Mouse (Mus musculus): ENCODE measurements at regions not wholly inside any gene's neighbourhood (a gene's known extent, or its start where the extent isn't known, plus 50 kb on each side); places are given as distances from the start of the nearest gene placed in this dataset.

- TF ChIP-seq POLR2A (IDR thresholded peaks at IDR 0.05; ENCODE audit: insufficient read depth, low read depth, low read length) = no peak
- no peak for TF ChIP-seq CTCF (IDR thresholded peaks at IDR 0.05; ENCODE audit: insufficient read depth, low read depth, low read length)
- Histone ChIP-seq H3K27ac (ENCODE audit: insufficient read depth, low read depth, low read length) (no peak overlapping the region), H3K4me1 (ENCODE audit: control insufficient read depth, insufficient read depth, low read length) (no peaks in the 10 kb centered on the region), H3K4me3 (ENCODE audit: insufficient read depth, low read depth, low read length) (no peak overlapping the region)
- 66% methylated on average over 2 of the region's 2 CpGs for WGBS
These were observed 194.8 kb upstream of the Tmem45b start for GRCm38 (mm10) chr9:31659026-31659425.

DNA sequence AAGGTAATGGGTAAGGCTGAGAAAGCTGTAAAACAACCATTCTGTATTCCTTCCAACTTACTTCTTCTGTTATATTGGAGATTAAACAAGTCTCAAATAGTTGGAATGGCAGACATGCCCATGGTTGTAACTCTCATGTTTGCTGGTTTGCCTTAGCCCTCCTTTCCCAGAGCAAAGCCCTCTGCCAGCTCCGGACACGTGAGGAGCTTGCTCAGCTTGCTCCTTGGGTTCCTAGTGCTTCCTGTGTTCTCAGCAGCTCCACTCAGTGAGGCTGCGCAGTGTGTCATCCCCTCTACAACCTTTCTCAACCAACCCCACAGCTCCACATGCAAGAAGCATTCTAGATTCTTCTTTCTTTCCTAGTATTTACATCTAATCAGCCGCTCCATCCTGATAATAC is 193.3 kb upstream of the Tmem45b start:
- TF ChIP-seq POLR2A (IDR thresholded peaks at IDR 0.05; ENCODE audit: insufficient read depth, low read depth, low read length) (no peak), CTCF (IDR thresholded peaks at IDR 0.05; ENCODE audit: insufficient read depth, low read depth, low read length) (no peak)
- H3K4me1 ChIP-seq (ENCODE audit: control insufficient read depth, insufficient read depth, low read length) = no peaks in the 10 kb centered on the region
- no peak overlapping the region for H3K4me3 ChIP-seq (ENCODE audit: insufficient read depth, low read depth, low read length)
- 97% methylated on average over 4 of the region's 4 CpGs for WGBS
- no peak overlapping the region for H3K27ac ChIP-seq (ENCODE audit: insufficient read depth, low read depth, low read length)

DNA sequence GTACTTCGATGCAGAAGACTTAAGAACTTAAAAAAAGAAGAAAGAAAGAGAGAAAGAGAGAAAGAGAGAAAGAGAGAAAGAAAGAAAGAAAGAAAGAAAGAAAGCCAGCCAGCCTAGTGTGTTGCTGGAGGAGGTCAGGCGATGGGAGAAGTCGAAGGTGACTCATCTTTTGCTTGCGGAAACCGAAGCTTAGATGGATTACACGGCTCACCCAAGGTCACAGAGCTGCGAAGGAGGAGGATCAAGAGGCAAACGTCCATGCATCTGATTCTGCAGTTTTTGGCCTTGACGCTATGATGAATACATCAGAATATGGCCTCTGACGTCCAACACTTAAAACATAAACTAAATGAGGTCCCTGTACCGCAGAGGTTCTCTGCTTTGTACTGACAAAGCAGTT is 192.4 kb upstream of the Tmem45b start:
- 85% methylated on average over 11 of the region's 11 CpGs for WGBS
- H3K27ac ChIP-seq (ENCODE audit: insufficient read depth, low read depth, low read length) = no peak overlapping the region
- TF ChIP-seq CTCF (IDR thresholded peaks at IDR 0.05; ENCODE audit: insufficient read depth, low read depth, low read length) (no peak), POLR2A (IDR thresholded peaks at IDR 0.05; ENCODE audit: insufficient read depth, low read depth, low read length) (no peak)
- H3K4me1 ChIP-seq (ENCODE audit: control insufficient read depth, insufficient read depth, low read length) = no peaks in the 10 kb centered on the region
- H3K4me3 ChIP-seq (ENCODE audit: insufficient read depth, low read depth, low read length) = no peak overlapping the region

DNA sequence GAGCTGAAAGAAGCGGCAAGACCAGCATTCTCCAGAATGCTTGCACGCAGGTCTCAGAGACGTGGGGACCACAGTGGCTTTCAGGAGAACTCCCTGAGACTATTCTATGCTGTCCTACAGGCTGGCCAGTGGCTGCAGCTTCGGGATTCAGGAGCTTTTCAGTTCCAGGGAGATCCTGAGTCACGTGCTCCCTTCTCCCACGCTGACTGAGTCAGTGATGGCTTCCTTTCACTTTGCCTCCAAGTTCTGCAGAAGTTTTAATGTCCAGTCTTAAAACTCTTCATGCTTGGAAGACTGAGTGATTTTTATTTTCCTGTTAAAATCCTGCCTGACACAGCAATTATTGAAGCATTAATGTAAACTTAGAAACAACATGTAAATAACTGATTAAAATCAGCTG is 190.5 kb upstream of the Tmem45b start:
- 84% methylated on average over 6 of the region's 6 CpGs for WGBS
- Histone ChIP-seq H3K4me1 (ENCODE audit: control insufficient read depth, insufficient read depth, low read length) (peaks cover 4% of the 10 kb centered on the region; the same call in 1 of the 2 replicates), H3K27ac (ENCODE audit: insufficient read depth, low read depth, low read length) (no peak overlapping the region), H3K4me3 (ENCODE audit: insufficient read depth, low read depth, low read length) (no peak overlapping the region)
- no peak for TF ChIP-seq POLR2A (IDR thresholded peaks at IDR 0.05; ENCODE audit: insufficient read depth, low read depth, low read length)
- TF ChIP-seq CTCF (IDR thresholded peaks at IDR 0.05; ENCODE audit: insufficient read depth, low read depth, low read length) = no peak

DNA sequence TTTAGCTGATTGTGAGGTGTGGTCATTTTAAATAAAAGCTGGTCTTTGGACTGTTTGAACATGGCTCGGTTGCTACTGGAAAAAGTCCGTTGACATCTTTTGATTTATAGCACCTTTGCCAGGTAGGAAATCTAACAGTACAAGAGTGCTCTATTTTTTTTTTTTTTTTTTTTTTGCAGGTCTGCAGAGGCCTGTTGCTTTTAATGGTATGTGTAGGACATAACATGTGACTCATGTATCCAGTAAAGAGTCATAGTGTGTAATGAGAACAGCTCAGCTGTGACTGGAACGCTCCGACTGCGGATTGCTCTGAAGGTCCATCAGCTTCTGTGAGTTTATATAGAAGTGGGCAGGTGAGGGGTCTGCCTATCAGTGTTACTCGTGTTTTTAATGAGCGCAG is 190.0 kb upstream of the Tmem45b start:
- no peak overlapping the region for H3K4me3 ChIP-seq (ENCODE audit: insufficient read depth, low read depth, low read length)
- TF ChIP-seq CTCF (IDR thresholded peaks at IDR 0.05; ENCODE audit: insufficient read depth, low read depth, low read length) (no peak), POLR2A (IDR thresholded peaks at IDR 0.05; ENCODE audit: insufficient read depth, low read depth, low read length) (no peak)
- 84% methylated on average over 7 of the region's 7 CpGs for WGBS

GRCm38 (mm10) chr9:31653788-31654187 is 189.5 kb upstream of the Tmem45b start:
- TF ChIP-seq CTCF (IDR thresholded peaks at IDR 0.05; ENCODE audit: insufficient read depth, low read depth, low read length) (no peak), POLR2A (IDR thresholded peaks at IDR 0.05; ENCODE audit: insufficient read depth, low read depth, low read length) (no peak)
- no peak overlapping the region for H3K4me3 ChIP-seq (ENCODE audit: insufficient read depth, low read depth, low read length)
- H3K27ac ChIP-seq (ENCODE audit: insufficient read depth, low read depth, low read length) = no peak overlapping the region
- WGBS = 93% methylated on average over 3 of the region's 3 CpGs
- peaks cover 4% of the 10 kb centered on the region; the same call in 1 of the 2 replicates for H3K4me1 ChIP-seq (ENCODE audit: control insufficient read depth, insufficient read depth, low read length)

More for the DNA sequence above, 190.0 kb upstream of the Tmem45b start:
- H3K27ac ChIP-seq (ENCODE audit: insufficient read depth, low read depth, low read length) = no peak overlapping the region
- H3K4me1 ChIP-seq (ENCODE audit: control insufficient read depth, insufficient read depth, low read length) = peaks cover 4% of the 10 kb centered on the region; the same call in 1 of the 2 replicates

GRCm38 (mm10) chr9:31650362-31651130 is 186.3 kb upstream of the Tmem45b start:
- WGBS = 82% methylated on average over 10 of the region's 10 CpGs
- peaks cover 4% of the 10 kb centered on the region; the same call in 1 of the 2 replicates for H3K4me1 ChIP-seq (ENCODE audit: control insufficient read depth, insufficient read depth, low read length)
- no peak for TF ChIP-seq CTCF (IDR thresholded peaks at IDR 0.05; ENCODE audit: insufficient read depth, low read depth, low read length)
- no peak for TF ChIP-seq POLR2A (IDR thresholded peaks at IDR 0.05; ENCODE audit: insufficient read depth, low read depth, low read length)
- no peak overlapping the region for H3K27ac ChIP-seq (ENCODE audit: insufficient read depth, low read depth, low read length)
- H3K4me3 ChIP-seq (ENCODE audit: insufficient read depth, low read depth, low read length) = no peak overlapping the region

- Histone ChIP-seq H3K27ac (ENCODE audit: insufficient read depth, low read depth, low read length) (no peak overlapping the region), H3K4me1 (ENCODE audit: control insufficient read depth, insufficient read depth, low read length) (peaks cover 4% of the 10 kb centered on the region; the same call in 1 of the 2 replicates), H3K4me3 (ENCODE audit: insufficient read depth, low read depth, low read length) (no peak overlapping the region)
- WGBS = 93% methylated on average over 5 of the region's 5 CpGs
- TF ChIP-seq POLR2A (IDR thresholded peaks at IDR 0.05; ENCODE audit: insufficient read depth, low read depth, low read length) (no peak), CTCF (IDR thresholded peaks at IDR 0.05; ENCODE audit: insufficient read depth, low read depth, low read length) (no peak)
These were observed 184.8 kb upstream of the Tmem45b start for GRCm38 (mm10) chr9:31649073-31649472.

- no peak for TF ChIP-seq CTCF (IDR thresholded peaks at IDR 0.05; ENCODE audit: insufficient read depth, low read depth, low read length)
- no peak for TF ChIP-seq POLR2A (IDR thresholded peaks at IDR 0.05; ENCODE audit: insufficient read depth, low read depth, low read length)
- 71% methylated on average over 9 of the region's 9 CpGs for WGBS
- Histone ChIP-seq H3K4me3 (ENCODE audit: insufficient read depth, low read depth, low read length) (no peak overlapping the region), H3K4me1 (ENCODE audit: control insufficient read depth, insufficient read depth, low read length) (peaks cover 4% of the 10 kb centered on the region; the same call in 1 of the 2 replicates), H3K27ac (ENCODE audit: insufficient read depth, low read depth, low read length) (no peak overlapping the region)
These were observed 184.3 kb upstream of the Tmem45b start for GRCm38 (mm10) chr9:31648551-31648950.
